Mouse (Mus musculus) kidney, adult 2 months (tissue): ENCODE measurements around the gene Zfp526.

Source experiments
- CTCF ChIP-seq: fragments of 200-500 bp; conservative IDR thresholded peaks from 2 replicates; pipeline ENCODE4 v1.5.1; 2011; ENCODE audit warnings: low read depth, mild to moderate bottlenecking, control low read depth, low read length, moderate library complexity, mixed read lengths; ENCODE audit not compliant: insufficient read depth, insufficient read length
- POLR2A ChIP-seq: fragments of 200-500 bp; IDR thresholded peaks from one replicate; pipeline ENCODE4 v1.6.1; 2011; ENCODE audit warnings: low read depth, low read length, control low read depth

GRCm38 (mm10) chr7:25195148-25195547 lies 26.1 kb upstream of the Zfp526 start:
- TF ChIP-seq CTCF, result no peak
- no peak for TF ChIP-seq POLR2A
